Mouse (Mus musculus) CH12.LX (cell line): ENCODE measurements around the gene Srgap3.

ENCODE experiments used
- CTCF ChIP-seq, 2 experiments: IDR thresholded peaks in 1 of 2; conservative IDR thresholded peaks in 1 of 2; 2 replicates each; pipeline ENCODE4 v1.5.1; 2011 to 2012; ENCODE audit warnings: low read depth in 2 of 2, low read length in 2 of 2, improper control_type of control experiment in 1 of 2, inconsistent platforms in 1 of 2, mild to moderate bottlenecking in 1 of 2, moderate library complexity in 1 of 2
- E2F4 ChIP-seq: IDR thresholded peaks from 2 replicates; pipeline ENCODE4 v1.6.1; 2011; ENCODE audit warnings: low read depth, low read length, improper control_type of control experiment; ENCODE audit not compliant: insufficient replicate concordance
- EP300 ChIP-seq: IDR thresholded peaks from 2 replicates; pipeline ENCODE4 v1.6.1; 2011; ENCODE audit warnings: low read length, improper control_type of control experiment
- IRF4 ChIP-seq: IDR thresholded peaks from 2 replicates; pipeline ENCODE4 v1.6.1; 2014; ENCODE audit warnings: low read depth, mild to moderate bottlenecking, inconsistent platforms, low read length, improper control_type of control experiment
- KAT2A ChIP-seq: IDR thresholded peaks from 2 replicates; pipeline ENCODE4 v1.6.1; 2012; ENCODE audit warnings: low read length, improper control_type of control experiment, inconsistent platforms; ENCODE audit not compliant: insufficient replicate concordance
- MAFK ChIP-seq: IDR thresholded peaks from 2 replicates; pipeline ENCODE4 v1.6.1; 2011; ENCODE audit warnings: low read length, improper control_type of control experiment; ENCODE audit not compliant: insufficient replicate concordance
- MAX ChIP-seq: IDR thresholded peaks from 2 replicates; pipeline ENCODE4 v1.6.1; 2011; ENCODE audit warnings: low read length, improper control_type of control experiment
- MEF2A ChIP-seq: IDR thresholded peaks from 2 replicates; pipeline ENCODE4 v1.6.1; 2014; ENCODE audit warnings: low read depth, mild to moderate bottlenecking, inconsistent platforms, low read length, improper control_type of control experiment, borderline replicate concordance
- NRF1 ChIP-seq: IDR thresholded peaks from 2 replicates; pipeline ENCODE4 v1.6.1; 2014; ENCODE audit warnings: low read depth, mild to moderate bottlenecking, inconsistent platforms, low read length, improper control_type of control experiment, moderate library complexity
- RAD21 ChIP-seq: IDR thresholded peaks from 2 replicates; pipeline ENCODE4 v1.6.1; 2011; ENCODE audit warnings: low read depth, mild to moderate bottlenecking, low read length, improper control_type of control experiment, moderate library complexity
- SIN3A ChIP-seq: IDR thresholded peaks from 2 replicates; pipeline ENCODE4 v1.6.1; 2012; ENCODE audit warnings: low read length, improper control_type of control experiment, inconsistent platforms
- UBTF ChIP-seq: IDR thresholded peaks from 2 replicates; pipeline ENCODE4 v1.6.1; 2012; ENCODE audit warnings: low read depth, mild to moderate bottlenecking, inconsistent platforms, low read length, improper control_type of control experiment, moderate library complexity
- USF1 ChIP-seq: IDR thresholded peaks from 2 replicates; pipeline ENCODE4 v1.6.1; 2014; ENCODE audit warnings: low read depth, mild to moderate bottlenecking, inconsistent platforms, low read length, improper control_type of control experiment

DNA sequence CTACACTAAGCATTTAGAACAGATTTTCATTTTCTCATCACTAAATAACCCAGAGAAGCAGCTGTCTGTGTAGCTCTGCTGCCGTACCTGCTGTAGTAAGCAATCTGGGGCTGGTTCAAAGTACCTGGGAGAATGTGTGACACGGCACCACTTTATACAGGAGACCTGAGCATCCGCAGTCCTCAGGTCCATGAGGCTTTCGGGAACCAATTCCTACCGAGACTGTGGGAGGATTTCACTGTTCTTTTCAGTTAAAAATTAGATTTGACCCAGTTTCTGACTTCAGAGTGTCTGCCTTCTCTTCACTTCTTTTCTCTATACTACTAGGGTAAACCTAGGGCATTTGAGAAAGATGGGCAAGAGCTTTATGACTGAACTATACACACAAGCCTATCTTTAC, 153.2 kb downstream of the Srgap3 start:
- TF ChIP-seq EP300 (no peak), CTCF (conservative IDR thresholded peaks at IDR 0.05 in 1 of 2, IDR thresholded peaks at IDR 0.05 in 1 of 2; ENCODE audit: low read depth in 2 of 2, low read length in 2 of 2) (no peak), IRF4 (no peak), NRF1 (no peak), RAD21 (no peak), MEF2A (no peak), KAT2A (no peak), USF1 (no peak), E2F4 (no peak), SIN3A (no peak), UBTF (no peak), MAX (no peak), MAFK (no peak)
